Mouse (Mus musculus) layer of hippocampus, adult 2 months (tissue): Measurements from ENCODE around the gene Pnliprp2. TPM values are rescaled to one million over a fixed set of nuclear protein-coding genes. Genes with fewer than 3 reads are reported as not detected.

Experiments
- DNase-seq, 2 experiments: peaks; one replicate each; pipeline ENCODE4 v3.0.0; 2022; ENCODE audit warnings: low spot score in 2 of 2
- H3K27ac ChIP-seq: fragments of 200-600 bp; 2 replicates; pipeline ENCODE4 v1.8.1; 2022
- H3K4me3 ChIP-seq: fragments of 200-600 bp; 2 replicates; pipeline ENCODE4 v1.8.1; 2022; ENCODE audit warnings: mild to moderate bottlenecking
- CTCF ChIP-seq: fragments of 200-600 bp; conservative IDR thresholded peaks from 2 replicates; pipeline ENCODE4 v1.8.1; 2022; ENCODE audit warnings: antibody characterized with exemption, mild to moderate bottlenecking, moderate library complexity
- long read RNA-seq, 2 experiments: library from polyadenylated mRNA; stranded (forward); transcript quantifications; one replicate each; pipeline ENCODE4 v2.0.0; 2021; ENCODE audit warnings: borderline mapping rate in 2 of 2
- total RNA-seq, 2 experiments: library from RNA; stranded (reverse); gene quantifications; 2 replicates each; pipeline ENCODE4 v1.2.3; 2021

Pnliprp2 gene
- under 1 TPM in 1 of 2 experiments, not detected in 1; 0.22 TPM for total RNA-seq
- long read RNA-seq, experiment 1, partial matches to known transcripts: 1 of 1 reads
- long read RNA-seq, experiment 1, other reads (novel, unspliced or antisense): 0 of 1 reads
- long read RNA-seq, experiment 2: 0 reads

DNA sequence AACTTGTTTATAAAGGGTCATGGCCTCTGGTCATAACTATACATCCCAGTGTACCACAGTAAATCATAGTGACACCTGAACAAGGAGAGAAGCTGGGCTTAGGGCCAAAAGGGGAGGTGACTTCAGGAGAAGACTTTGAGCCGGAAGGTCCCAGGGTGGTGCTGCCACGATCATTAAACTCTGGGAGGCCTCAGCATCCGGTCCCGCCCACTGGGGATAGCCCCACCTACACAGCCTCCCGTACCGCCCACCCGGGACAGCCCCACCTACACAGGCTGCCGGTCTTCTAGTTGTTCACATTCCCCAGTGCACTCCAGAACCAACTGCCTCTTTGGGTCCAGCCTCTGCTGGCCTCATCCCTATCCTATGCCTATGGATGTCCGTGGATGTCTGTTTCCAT lies at the start of gene Pnliprp2:
TSS of gene Pnliprp2 (plus strand) at position 297 of the 400 bp plus-strand sequence.
- no peak for TF ChIP-seq CTCF
- Histone ChIP-seq H3K4me3 (no peak within 1 kb of the TSS), H3K27ac (no peak within 1 kb of the TSS)
- DNase-seq: no peak

DNA sequence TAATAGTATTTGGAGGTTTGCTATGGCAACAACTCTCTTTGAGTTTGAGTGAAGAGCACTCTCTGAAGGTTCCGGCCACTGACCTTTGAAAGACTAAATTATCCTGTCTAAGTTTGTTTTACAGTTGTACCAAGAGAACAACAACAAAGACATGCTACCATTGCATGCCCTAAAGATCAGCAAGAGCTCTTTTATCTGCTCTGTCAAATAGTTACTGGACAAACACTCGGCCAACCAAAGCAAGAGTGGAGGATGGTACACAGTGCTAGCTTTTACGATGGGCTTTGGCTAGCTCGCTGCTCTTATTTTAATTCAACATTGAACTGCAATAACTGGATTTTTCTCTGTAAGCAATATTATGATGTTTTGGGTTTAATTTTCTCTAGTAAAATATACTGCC lies 41.6 kb upstream of the Pnliprp2 start:
- TF ChIP-seq CTCF: no peak
- Histone ChIP-seq H3K27ac (no peak overlapping the region), H3K4me3 (no peak overlapping the region)
- no peak for DNase-seq

DNA sequence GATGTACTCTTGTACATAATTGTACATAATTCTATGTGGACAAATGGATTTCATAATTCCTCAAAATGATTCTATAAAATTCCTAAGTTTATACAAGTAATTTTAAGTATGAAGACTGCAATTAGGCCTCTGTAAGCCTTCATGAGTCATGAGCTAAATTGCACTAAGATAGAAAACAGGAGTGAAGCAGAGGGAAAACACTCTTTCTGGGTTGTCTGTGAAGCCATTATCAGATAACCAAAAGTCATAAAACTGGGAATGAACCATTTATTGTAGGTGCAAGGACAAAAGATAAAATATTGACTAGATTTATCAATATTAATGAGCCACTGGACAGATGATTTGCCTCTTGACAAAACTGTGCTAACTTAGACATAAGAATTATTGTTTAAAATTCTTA lies 39.1 kb upstream of the Pnliprp2 start:
- Histone ChIP-seq H3K4me3 (no peak overlapping the region), H3K27ac (no peak overlapping the region)
- DNase-seq: no peak
- no peak for TF ChIP-seq CTCF

DNA sequence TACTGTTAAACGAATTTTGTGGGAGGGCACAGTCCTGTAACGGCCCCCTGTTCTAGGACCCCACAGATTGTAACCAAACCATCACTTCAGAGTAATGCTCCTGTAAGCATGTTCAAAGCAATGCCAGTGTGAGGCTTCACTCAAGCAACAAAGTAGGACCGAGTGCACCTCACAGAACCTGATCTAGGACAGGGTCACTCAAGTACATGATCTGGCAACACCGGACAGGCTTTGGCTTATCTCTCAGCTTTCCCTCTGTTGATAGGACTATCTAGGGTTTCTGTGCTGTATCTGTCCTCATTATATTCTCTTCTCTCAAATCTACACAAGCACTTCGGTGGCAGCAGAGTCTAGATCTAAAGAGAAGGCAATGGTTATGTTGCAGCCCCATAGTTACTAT lies 33.0 kb upstream of the Pnliprp2 start:
- Histone ChIP-seq H3K4me3 (no peak overlapping the region), H3K27ac (no peak overlapping the region)
- TF ChIP-seq CTCF: no peak
- DNase-seq: no peak

DNA sequence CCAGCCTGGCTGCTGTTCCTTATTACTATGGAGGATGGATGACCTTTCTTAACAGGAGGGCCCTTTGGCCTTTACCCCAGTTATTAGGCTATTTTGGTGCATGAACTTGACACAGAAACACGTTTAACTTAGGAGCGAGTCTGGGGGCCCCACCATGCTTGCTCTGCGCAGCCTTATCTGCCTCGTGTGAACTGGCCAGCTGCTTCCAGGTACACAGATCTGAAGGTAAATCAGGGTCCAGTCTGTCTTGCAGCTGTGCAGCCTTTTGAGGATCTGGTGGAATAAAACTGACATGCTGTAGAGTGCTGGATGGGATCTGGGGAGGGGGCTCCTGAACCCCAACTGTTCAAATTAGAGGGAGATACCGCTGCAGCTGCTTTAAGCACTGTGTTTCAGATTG lies 31.8 kb upstream of the Pnliprp2 start:
- H3K27ac ChIP-seq: no peak overlapping the region
- no peak for DNase-seq

DNA sequence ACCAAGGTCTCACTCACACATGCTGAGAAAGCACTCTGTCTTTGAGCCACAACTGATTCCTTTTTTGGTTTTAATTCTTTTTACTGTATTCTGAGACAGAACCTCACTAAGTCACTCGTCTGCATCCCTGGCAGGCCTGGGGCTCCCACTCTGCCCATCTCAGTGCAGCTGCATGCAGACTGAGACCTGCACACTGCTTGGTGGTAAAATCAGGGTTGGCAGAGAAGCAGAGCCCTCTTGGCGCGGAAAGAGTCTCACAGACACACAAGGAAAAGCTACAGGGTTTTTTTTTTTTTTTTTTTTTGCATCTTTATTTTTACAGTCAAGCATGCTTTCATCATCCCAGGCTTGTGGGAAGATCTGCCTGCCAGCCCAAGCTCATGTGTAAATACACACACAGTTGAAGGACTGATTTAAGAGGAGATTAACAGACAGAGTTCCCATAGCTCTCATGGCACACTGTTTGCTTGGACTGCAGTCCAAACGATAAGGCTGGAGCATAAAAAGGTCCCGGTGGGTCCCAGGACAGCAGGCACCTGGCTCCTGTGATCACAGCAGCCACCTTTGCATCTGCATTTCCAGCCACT lies 31.0 kb upstream of the Pnliprp2 start, which contains the start of gene Pnliprp1:
TSS of gene Pnliprp1 (plus strand) at position 443 of the 587 bp plus-strand sequence.
- no peak for DNase-seq
- H3K27ac ChIP-seq: no peak within 1 kb of the TSS
- H3K4me3 ChIP-seq: no peak within 1 kb of the TSS
- no peak for TF ChIP-seq CTCF

More for the DNA sequence above, 31.8 kb upstream of the Pnliprp2 start:
- no peak for TF ChIP-seq CTCF
- H3K4me3 ChIP-seq: no peak overlapping the region

DNA sequence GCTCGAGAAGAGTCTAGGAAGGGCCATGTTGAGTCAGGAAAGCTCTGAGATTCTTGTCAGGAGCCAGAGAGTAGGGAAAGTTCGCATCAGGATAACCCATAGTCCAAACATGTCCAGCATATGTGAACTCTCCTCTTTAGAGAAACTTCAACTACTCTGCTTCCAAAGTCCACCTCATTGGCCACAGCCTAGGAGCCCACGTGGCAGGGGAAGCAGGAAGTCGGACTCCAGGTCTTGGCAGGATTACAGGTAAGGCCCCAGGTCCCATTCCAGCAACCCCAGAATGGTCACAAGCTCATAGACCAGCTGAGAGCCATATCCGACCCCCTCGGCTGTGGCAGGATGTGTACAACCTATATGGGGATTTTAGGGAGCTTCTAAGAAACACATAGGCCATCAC lies 26.3 kb upstream of the Pnliprp2 start:
- no peak for DNase-seq
- Histone ChIP-seq H3K27ac (no peak overlapping the region), H3K4me3 (no peak overlapping the region)
- TF ChIP-seq CTCF: no peak

DNA sequence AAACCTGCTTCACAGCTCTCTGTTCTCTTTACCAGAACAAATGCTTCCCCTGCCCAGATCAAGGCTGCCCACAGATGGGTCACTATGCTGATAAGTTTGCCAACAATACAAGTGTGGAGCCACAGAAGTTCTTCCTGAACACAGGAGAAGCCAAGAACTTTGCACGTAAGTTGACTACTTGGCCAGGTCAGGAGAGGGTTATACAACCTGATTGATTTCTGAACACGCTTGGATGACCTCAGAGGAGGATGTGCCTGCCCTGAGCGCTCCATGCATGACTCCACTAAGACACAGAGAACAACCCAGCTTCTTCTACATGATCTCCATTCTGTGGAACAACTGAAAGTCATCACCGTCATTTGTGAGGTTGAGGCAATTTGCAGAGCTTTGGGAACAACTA lies 21.4 kb upstream of the Pnliprp2 start:
- no peak overlapping the region for H3K4me3 ChIP-seq
- no peak for DNase-seq
- TF ChIP-seq CTCF: no peak
- no peak overlapping the region for H3K27ac ChIP-seq

DNA sequence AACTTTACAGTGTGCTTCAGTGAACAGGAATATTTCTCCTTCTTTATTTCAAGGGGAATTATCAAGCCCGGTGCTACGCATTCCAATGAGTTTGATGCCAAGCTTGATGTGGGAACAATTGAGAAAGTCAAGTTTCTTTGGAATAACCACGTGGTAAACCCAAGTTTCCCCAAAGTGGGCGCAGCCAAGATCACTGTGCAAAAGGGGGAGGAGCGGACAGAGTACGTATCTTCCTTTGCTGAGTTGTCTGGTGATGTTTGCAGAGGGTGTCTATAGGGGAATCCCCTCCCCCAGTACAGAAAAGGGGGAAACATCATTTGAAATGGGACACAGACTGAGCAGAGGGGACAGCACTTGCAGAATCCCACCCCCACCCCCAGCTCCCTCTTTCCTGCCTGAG lies 18.5 kb upstream of the Pnliprp2 start:
- Histone ChIP-seq H3K4me3 (no peak overlapping the region), H3K27ac (no peak overlapping the region)
- no peak for TF ChIP-seq CTCF
- DNase-seq: no peak

DNA sequence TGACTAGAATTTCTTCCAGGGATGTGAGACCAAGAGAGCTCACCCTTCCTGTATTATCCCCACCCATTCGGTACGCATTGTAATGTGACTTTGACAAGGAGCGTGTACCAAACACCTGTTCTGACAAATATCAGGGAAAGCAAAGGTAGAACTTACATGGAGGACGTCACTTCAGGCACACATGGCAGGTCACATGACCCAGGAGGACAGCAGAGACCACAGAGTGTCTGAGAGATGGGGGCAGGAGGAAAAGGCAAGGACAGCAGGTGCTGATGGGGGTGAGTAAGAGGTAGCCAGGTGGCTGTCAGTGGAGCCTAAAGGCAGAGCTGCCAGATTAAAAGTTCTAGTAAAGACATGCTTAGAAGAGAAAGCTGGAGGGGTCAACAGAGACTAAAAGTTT lies 16.8 kb upstream of the Pnliprp2 start:
- no peak for DNase-seq
- Histone ChIP-seq H3K4me3 (no peak overlapping the region), H3K27ac (no peak overlapping the region)
- TF ChIP-seq CTCF: no peak

DNA sequence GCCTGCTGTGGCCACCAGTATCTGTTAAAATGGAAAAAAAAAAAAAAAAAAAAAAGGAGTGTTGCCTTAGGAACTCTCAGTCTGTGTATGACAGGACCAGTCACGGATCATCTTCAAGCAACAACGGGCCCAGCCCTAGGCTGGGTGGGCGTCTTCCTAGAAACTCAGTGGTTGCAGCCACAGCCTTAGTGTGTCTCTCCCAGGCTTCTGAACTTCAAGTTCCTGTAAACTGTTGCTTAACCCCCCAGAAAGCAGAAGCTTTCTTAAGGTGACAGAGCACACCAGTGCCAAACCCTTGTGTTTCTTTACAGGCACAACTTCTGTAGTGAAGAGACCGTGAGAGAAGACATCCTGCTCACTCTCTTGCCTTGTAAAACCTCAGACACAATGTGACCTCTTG lies 15.8 kb upstream of the Pnliprp2 start:
- DNase-seq: no peak
- Histone ChIP-seq H3K27ac (no peak overlapping the region), H3K4me3 (no peak overlapping the region)
- no peak for TF ChIP-seq CTCF

DNA sequence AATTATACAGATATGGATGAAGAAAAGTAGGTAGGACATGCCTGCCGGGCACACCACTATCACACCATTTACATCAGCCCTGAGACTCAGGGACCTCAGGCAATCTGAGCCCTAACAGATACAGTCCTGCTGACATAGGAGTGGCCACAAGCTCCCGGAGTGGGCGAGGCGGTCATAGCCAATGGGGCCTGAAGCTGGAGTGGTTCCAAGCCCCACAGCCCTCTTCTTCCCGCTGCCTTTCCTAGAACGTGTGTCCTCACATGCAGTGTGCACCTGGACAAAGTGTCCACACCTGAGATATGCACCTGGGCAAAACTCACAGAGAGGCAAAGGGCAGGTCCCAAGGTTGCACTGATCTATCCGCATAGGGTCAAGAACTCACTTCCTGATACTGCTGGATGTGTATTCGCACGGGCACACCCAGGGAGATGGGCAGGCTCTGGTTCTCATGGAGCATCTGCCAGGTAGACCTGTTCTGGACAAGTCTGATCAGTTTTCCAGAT lies 12.0 kb upstream of the Pnliprp2 start:
- TF ChIP-seq CTCF: no peak
- Histone ChIP-seq H3K27ac (no peak overlapping the region), H3K4me3 (no peak overlapping the region)
- no peak for DNase-seq

DNA sequence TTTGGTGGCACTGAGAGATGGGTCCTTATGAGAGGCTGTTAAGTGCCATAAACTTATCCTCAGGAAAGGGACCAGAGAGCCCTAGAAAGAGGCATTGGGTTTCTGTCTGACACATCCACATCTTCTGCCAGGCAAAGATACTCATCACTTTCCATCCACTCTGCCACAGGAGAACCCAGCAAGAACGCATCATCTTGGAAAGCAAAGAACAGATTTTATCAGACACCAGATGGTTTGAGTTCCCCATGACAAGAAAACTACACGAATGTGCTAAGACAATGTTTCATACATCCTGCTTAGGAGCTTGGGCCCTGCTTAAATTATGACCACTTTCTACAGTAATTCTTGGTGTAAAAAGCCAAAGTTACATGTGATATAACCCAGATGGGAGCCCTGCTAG lies 8.7 kb upstream of the Pnliprp2 start:
- Histone ChIP-seq H3K27ac (no peak overlapping the region), H3K4me3 (no peak overlapping the region)
- TF ChIP-seq CTCF: no peak
- DNase-seq: peak in 1 of 2 experiments; percentile 42

DNA sequence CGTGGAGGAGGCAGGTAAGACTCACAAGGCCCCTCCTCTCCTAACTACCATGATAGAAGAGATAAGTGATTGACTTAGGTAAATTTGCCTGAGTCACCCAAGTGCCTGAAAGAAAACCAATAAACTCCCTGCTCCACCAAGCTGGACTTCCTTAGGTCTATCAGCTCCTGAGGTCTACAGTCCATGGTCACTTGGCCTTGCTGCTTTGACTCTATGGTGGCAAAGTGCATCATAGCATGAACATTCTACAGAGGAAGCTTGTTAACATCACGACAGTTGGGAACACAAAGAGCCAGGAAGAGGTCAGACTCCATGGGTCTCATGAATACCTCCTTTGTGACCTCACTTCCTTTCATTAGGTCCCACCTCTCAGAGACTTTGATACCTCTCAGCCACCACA lies 8.0 kb upstream of the Pnliprp2 start:
- no peak overlapping the region for H3K4me3 ChIP-seq
- TF ChIP-seq CTCF: no peak
- H3K27ac ChIP-seq: no peak overlapping the region
- no peak for DNase-seq

DNA sequence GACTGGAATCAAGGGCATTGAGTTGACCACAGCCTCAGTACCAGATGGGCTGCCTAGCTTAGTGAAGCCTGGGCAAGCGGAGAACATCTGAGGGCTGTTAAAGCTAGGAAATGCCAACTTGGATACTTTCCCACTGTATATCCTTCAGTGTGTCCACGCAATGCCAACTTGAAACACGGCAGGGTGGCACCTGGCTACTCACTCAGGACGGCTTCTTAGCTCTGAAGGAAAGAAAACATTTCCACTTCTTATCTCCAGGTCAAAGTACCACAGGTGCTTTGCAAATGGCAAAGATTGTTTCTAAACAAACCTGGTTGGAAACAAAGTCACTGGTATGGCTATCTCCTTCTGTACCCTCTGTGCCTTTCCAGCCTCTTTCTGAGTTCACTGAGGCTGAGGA lies 648 bp upstream of the Pnliprp2 start:
- TF ChIP-seq CTCF: no peak
- no peak overlapping the region for H3K4me3 ChIP-seq
- DNase-seq: no peak
- no peak overlapping the region for H3K27ac ChIP-seq
